Mouse (Mus musculus): ENCODE data around the gene Mcoln3. TPM values are rescaled to one million over a fixed set of nuclear protein-coding genes. Genes with fewer than 3 reads are reported as not detected.

The Mcoln3 gene
- polyA plus RNA-seq, 1 experiment from 2014 or later = 4.4 TPM

DNA sequence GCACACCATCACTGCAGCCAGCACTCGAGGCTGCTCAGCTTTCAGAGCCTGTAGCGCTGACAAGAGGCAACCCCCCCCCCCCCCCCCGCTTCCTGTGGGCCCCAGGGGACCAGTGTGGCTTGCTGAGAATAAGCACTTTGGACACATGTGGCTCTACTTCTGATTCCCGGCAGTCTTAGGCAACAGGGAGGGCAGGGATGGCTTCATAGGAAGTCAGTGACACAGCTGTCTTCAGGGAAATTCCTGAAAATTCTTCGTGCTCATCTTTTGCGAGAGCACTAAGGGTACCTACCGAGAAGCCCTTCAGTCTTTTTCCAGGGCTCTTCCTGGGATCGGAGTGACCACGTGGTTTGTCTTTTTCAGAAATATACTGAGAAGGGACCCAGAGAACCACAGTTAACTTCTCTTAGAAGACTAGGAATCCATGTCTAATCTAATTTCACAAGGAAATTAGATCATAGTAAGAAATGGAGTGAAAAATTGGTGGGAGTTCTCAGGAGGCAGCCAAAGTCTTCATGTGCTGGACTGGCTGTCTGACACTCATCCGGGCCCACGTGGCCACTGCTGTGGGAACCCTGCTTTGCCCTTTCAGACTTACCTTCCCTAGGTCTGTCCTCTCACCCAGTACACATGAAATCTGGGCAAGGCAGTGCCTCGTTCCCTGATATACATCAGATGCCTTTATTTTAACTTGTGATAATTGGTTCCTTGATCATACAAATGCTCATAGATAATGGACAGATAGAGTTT is 36.8 kb downstream of the Mcoln3 start:
- ATAC-seq (ENCODE audit: insufficient read depth, low FRiP score, low read depth) = no peak
- 38% methylated on average over 12 of the region's 12 CpGs for WGBS
- 0 out of 2 replicates have a peak, but pooled peaks cover 3% of the 10 kb centered on the region for H3K4me1 ChIP-seq

DNA sequence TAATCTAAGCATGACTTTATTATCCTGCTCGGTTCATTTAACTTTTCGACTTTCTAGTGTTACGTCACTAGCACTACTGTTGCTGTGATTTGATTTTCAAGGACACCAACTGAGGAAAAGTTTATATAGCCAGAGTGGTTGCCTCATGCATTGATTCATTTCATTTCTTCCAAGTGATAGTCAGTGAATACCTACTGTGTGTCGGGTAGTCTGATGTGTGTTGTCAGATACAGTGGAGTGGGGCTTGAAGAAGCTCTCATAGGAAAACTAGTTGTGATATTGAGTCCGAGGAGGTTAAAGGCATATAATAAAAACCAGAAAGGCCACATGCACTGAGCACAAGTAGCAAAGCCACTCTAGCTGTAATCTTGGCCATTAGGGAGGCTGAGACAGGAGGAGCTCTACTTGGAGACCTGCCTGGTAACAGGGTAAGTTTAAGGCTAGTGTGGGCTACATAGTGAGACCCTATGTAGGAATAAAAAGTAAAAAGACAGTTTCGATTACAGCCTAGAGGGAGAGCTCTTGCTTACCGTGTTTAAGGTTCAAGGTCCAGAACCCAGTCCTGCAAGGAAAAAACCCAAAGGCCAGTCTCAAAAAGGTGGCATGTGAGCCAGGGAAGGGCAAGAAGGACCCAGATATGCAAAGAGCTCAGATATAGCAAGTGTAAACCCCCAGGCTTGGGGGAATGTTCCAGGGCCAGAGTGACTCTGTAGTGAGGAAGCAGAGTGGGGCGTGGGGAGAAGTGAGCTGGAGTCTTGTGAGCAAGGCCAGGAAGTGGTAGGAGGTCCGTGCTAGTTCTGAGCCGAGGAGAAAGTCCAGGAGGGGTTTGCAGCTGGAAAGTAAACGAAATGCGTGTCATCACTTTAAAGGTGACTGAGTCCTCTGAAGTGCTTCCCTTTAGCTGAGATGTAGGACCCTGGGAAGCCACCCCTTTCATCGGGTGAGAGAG is 38.7 kb downstream of the Mcoln3 start:
- no peak overlapping the region for H3K27ac ChIP-seq
- WGBS = 63% methylated on average over 13 of the region's 13 CpGs
- no peak for ATAC-seq (ENCODE audit: insufficient read depth, low FRiP score, low read depth)

More for the DNA sequence above, 36.8 kb downstream of the Mcoln3 start:
- H3K4me2 ChIP-seq = no peak overlapping the region
- no peak overlapping the region for H3K4me3 ChIP-seq (replicated peaks)
- H3K27ac ChIP-seq = no peak overlapping the region
- H3K9ac ChIP-seq = no peak overlapping the region
- no peaks in the 10 kb centered on the region for H3K9me3 ChIP-seq
- H3K27me3 ChIP-seq (replicated peaks) = 0 out of 2 replicates have a peak, but pooled peaks cover 7% of the 10 kb centered on the region
- H3K36me3 ChIP-seq = no peaks in the 10 kb centered on the region

DNA sequence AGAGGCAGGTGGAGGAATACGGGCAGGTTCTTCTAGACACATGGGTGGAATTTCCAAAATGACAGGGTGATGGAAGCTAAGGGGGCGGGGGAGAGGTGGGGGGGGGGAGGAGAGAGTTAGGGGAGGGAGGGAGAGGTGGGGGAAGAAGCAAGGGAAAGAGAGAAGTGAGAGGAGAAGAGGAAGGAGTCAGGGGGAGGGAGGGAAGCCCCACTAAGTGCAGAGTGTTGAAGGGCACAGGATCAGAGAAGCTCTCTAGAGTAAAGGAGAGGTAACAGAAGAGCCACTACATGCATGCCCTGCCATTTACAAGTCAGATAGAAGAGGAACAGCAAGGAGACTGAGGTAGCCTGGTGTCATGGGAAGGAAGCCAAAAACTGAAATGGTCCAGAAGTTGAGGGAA is 39.6 kb downstream of the Mcoln3 start:
- whole genome bisulfite sequencing = 75% methylated on average over 2 of the region's 2 CpGs
- no peak for ATAC-seq (ENCODE audit: insufficient read depth, low FRiP score, low read depth)
- H3K27ac ChIP-seq = no peak overlapping the region

More for the DNA sequence above, 38.7 kb downstream of the Mcoln3 start:
- Histone ChIP-seq H3K4me2 (no peak overlapping the region), H3K36me3 (no peaks in the 10 kb centered on the region), H3K9me3 (no peaks in the 10 kb centered on the region), H3K4me3 (replicated peaks) (no peak overlapping the region), H3K27me3 (replicated peaks) (0 out of 2 replicates have a peak, but pooled peaks cover 7% of the 10 kb centered on the region), H3K4me1 (no peaks in the 10 kb centered on the region), H3K9ac (no peak overlapping the region)

DNA sequence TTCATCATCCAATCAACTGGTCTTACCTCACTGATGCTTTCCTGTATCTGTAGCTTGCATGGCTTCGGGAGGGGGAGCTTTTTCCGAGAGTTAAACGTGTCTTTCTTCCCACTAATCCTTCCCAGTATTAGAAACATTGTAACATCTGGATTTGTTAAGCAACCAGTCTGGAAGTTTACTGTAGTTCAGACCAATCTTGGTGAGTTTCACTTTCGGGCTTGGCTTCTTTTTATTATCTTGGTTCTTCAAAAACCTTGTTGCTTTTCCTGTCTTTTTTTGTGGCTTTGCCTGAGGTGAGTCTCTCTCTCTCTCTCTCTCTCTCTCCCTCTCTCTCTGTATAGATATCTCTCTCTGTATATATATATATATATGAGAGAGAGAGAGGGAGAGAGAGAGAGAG is 40.8 kb downstream of the Mcoln3 start:
- no peak overlapping the region for H3K4me2 ChIP-seq
- no peaks in the 10 kb centered on the region for H3K27me3 ChIP-seq (replicated peaks)

More for the DNA sequence above, 39.6 kb downstream of the Mcoln3 start:
- Histone ChIP-seq H3K4me2 (no peak overlapping the region), H3K9ac (no peak overlapping the region), H3K27me3 (replicated peaks) (0 out of 2 replicates have a peak, but pooled peaks cover 2% of the 10 kb centered on the region), H3K9me3 (no peaks in the 10 kb centered on the region), H3K36me3 (no peaks in the 10 kb centered on the region), H3K4me3 (replicated peaks) (no peak overlapping the region), H3K4me1 (no peaks in the 10 kb centered on the region)

DNA sequence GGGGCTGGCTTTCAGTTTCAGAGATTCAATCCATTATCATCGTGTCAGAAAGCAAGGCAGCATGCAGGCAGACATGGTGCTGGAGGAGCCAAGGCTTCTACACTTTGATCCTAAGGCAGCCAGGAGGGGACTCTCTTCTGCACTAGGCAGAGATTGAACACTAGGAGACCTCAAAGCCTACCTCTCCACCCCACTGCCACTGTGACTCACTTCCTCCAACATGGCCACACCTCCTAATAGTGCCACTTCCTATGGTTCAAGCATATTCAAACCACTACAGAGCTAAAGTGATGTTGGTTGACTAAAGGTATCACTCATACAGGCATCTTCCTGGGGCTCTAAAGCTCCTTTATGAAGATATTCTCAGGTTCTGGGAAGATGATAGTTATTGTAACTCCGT is 42.1 kb downstream of the Mcoln3 start:
- Histone ChIP-seq H3K4me3 (replicated peaks) (no peak overlapping the region), H3K9ac (no peak overlapping the region), H3K4me1 (no peaks in the 10 kb centered on the region), H3K27me3 (replicated peaks) (no peaks in the 10 kb centered on the region), H3K4me2 (no peak overlapping the region), H3K27ac (no peak overlapping the region), H3K9me3 (no peaks in the 10 kb centered on the region), H3K36me3 (no peaks in the 10 kb centered on the region)
- no peak for ATAC-seq (ENCODE audit: insufficient read depth, low FRiP score, low read depth)
- WGBS = 90% methylated on average over 2 of the region's 2 CpGs

More for the DNA sequence above, 40.8 kb downstream of the Mcoln3 start:
- no peak overlapping the region for H3K9ac ChIP-seq
- 59% methylated on average over 4 of the region's 4 CpGs for WGBS
- H3K36me3 ChIP-seq = no peaks in the 10 kb centered on the region
- H3K9me3 ChIP-seq = no peaks in the 10 kb centered on the region
- H3K4me1 ChIP-seq = no peaks in the 10 kb centered on the region
- ATAC-seq (ENCODE audit: insufficient read depth, low FRiP score, low read depth) = no peak
- H3K4me3 ChIP-seq (replicated peaks) = no peak overlapping the region
- H3K27ac ChIP-seq = no peak overlapping the region

DNA sequence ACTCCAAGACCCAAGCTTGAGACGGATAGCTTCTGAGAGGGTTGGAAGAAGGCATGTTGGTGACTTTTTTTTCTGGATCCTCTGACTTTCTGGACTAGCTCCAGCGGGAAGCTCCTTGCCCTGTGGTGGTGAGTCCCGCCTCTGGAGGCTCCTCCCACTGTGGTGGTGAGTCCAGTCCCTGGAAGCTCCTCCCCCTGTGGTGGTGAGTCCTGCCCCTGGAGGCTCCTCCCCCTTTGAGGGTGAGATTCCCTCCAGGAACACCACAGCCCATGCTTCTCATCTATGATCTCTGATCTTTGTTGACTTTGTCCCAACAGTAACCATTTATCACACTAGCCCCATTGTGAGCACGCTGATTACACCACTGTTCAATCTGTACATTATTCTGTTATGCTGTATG is 44.9 kb downstream of the Mcoln3 start:
- WGBS = 66% methylated on average over 4 of the region's 4 CpGs

DNA sequence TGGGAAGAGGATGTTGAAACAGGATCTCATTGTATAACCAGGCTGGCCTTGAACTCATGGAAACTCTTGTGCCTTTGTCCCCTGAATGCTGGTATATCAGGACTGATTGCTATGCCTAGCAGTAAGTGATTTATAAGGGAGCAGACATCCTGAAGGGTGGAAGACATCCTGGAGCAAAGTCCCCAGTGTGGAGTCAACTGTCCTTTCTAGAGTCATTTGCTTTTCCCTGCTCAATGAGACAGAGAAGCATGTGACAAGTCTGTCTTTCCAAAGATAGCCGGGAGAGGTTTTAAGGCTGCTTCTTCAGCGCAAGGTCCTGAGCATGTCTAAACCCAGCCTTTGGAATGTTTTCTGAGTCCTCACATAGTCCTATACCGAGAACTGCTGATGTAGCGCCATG is 52.1 kb downstream of the Mcoln3 start:
- no peaks in the 10 kb centered on the region for H3K36me3 ChIP-seq
- H3K4me3 ChIP-seq (replicated peaks) = no peak overlapping the region
- 89% methylated on average over 4 of the region's 4 CpGs for WGBS
- H3K4me1 ChIP-seq = no peaks in the 10 kb centered on the region
- H3K4me2 ChIP-seq = no peak overlapping the region
- H3K27ac ChIP-seq = no peak overlapping the region
- H3K9me3 ChIP-seq = peaks cover 3% of the 10 kb centered on the region; the same call in 1 of the 2 replicates
- no peak for ATAC-seq (ENCODE audit: insufficient read depth, low FRiP score, low read depth)
- H3K9ac ChIP-seq = no peak overlapping the region
- no peaks in the 10 kb centered on the region for H3K27me3 ChIP-seq (replicated peaks)

More for the DNA sequence above, 44.9 kb downstream of the Mcoln3 start:
- no peak overlapping the region for H3K4me3 ChIP-seq (replicated peaks)
- H3K9me3 ChIP-seq = no peaks in the 10 kb centered on the region
- no peak; the same call in 1 of the 2 replicates for ATAC-seq (ENCODE audit: insufficient read depth, low FRiP score, low read depth)
- H3K4me2 ChIP-seq = no peak overlapping the region
- H3K4me1 ChIP-seq = no peaks in the 10 kb centered on the region
- no peaks in the 10 kb centered on the region for H3K36me3 ChIP-seq
- no peak overlapping the region for H3K9ac ChIP-seq
- H3K27ac ChIP-seq = no peak overlapping the region
- no peaks in the 10 kb centered on the region for H3K27me3 ChIP-seq (replicated peaks)

DNA sequence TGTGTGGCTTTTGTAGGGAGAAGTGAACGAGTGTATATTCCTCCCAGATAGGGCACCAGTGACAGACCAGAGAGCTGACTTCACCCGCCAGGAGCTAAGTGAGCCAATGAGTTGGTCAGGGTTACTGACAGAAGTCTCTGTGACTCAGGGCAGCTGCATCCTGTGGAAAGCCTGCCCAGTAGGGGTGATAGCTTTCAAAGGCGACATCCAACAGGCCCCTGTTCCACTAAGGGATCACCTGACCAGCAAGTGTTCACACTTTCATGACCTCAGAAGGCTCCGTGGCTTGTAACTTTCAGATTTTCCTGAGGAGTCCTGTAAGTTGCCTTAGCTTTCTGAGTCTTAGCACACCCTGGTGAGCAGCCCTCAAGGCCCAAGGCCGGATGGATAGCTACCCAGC is 55.8 kb downstream of the Mcoln3 start:
- Histone ChIP-seq H3K4me2 (no peak overlapping the region), H3K4me3 (replicated peaks) (no peak overlapping the region), H3K36me3 (no peaks in the 10 kb centered on the region), H3K9me3 (peaks cover 3% of the 10 kb centered on the region; the same call in 1 of the 2 replicates), H3K27me3 (replicated peaks) (no peaks in the 10 kb centered on the region), H3K9ac (no peak overlapping the region), H3K4me1 (no peaks in the 10 kb centered on the region), H3K27ac (no peak overlapping the region)
- no peak for ATAC-seq (ENCODE audit: insufficient read depth, low FRiP score, low read depth)
- WGBS = 79% methylated on average over 5 of the region's 5 CpGs

DNA sequence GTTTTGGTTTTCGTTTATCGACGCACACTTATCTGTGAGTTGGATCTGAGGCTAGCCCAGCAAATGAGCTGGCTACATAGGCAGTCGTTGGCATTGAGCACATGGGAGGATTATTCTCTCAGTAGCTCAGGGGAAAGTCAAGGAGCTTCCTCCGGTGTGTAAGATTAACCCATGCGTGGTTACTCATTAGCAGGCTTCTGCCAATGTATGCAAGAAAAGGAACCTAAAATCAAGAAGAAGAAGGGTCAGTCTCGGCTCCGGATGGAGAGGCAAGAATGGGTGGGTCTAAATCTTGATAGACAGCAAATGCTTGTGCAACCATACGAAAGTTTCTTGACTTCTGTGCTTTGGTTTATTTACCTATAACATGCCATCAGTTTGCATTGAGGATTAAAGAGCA is 57.0 kb downstream of the Mcoln3 start:
- no peak overlapping the region for H3K4me3 ChIP-seq (replicated peaks)
- no peak overlapping the region for H3K27ac ChIP-seq
- no peak overlapping the region for H3K9ac ChIP-seq
- no peaks in the 10 kb centered on the region for H3K27me3 ChIP-seq (replicated peaks)
- WGBS = 80% methylated on average over 9 of the region's 9 CpGs
- H3K9me3 ChIP-seq = peaks cover 3% of the 10 kb centered on the region; the same call in 1 of the 2 replicates
- H3K4me1 ChIP-seq = no peaks in the 10 kb centered on the region
- no peak for ATAC-seq (ENCODE audit: insufficient read depth, low FRiP score, low read depth)
- no peaks in the 10 kb centered on the region for H3K36me3 ChIP-seq
- H3K4me2 ChIP-seq = no peak overlapping the region

DNA sequence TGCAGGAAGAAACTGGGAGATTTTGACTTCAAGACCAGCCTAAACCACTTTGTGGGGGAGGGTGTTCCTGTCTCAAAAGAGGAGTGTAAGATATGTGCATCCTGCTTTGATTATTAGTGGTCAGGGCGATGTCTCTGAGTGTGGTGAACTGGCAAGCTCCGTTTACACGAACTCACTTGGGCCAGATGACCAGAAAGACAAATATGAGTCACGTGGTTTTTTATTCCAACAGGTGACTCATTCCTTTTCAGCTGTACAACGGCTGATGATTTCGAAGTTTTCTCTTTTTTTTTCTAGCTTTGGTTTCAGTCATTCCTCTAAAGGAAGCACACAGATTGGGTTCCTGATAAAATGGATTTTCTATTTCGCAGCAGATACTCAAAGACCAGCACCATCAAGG is 60.0 kb downstream of the Mcoln3 start:
- H3K36me3 ChIP-seq = no peaks in the 10 kb centered on the region
- peak overlapping the region; percentile 50; the same call in 1 of the 2 replicates for H3K4me2 ChIP-seq
- no peaks in the 10 kb centered on the region for H3K27me3 ChIP-seq (replicated peaks)
- H3K9ac ChIP-seq = no peak overlapping the region
- no peaks in the 10 kb centered on the region for H3K9me3 ChIP-seq
- ATAC-seq (ENCODE audit: insufficient read depth, low FRiP score, low read depth) = no peak
- no peak overlapping the region for H3K4me3 ChIP-seq (replicated peaks)
- H3K4me1 ChIP-seq = peaks cover 6% of the 10 kb centered on the region; the same call in 1 of the 2 replicates
- 58% methylated on average over 7 of the region's 7 CpGs for WGBS
- no peak overlapping the region for H3K27ac ChIP-seq

DNA sequence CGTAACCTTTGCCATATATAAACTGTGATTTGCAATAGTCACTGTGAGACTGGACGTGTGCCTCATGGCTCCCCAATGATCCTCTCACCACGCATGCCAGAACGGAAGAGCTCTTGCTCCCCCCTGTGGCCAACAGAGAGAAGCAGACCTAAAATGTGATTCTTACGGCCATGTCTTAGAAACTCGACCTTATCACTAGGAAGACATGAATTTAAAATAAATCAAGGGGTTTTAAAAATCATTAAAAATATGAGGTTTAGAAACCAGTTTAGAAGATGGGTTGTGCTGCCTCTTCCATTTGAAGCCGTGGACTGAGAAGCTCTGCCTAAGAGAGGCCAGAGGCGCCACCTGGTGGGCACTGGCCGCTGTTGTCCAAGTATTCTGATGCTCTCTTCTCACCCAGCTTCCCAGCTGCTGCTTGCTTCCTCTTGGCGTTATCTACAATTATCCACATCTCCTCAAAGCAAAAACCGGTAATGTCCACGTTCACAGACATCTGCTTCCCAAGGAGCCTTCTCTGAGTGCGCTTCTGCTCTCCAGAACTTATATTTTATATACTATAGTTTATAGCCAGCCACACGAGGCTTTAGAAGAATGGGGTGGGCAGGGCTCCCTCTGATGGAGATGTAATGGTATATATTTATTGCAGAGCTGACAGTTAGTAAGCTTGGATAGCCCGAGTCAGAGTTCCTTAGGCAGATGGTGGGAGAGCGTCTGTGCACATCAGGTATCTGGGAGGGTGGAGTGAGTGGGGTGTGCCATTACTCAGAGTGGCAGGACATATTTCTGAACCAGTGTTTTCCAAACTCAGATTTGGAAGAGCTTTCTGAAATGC is 60.7 kb downstream of the Mcoln3 start:
- Histone ChIP-seq H3K4me3 (replicated peaks) (peak overlapping the region; percentile 29; the same call in 1 of the 2 replicates), H3K9me3 (no peaks in the 10 kb centered on the region), H3K36me3 (no peaks in the 10 kb centered on the region), H3K27ac (no peak overlapping the region), H3K4me2 (peak overlapping the region; percentile 50), H3K4me1 (peaks cover 6% of the 10 kb centered on the region; the same call in 1 of the 2 replicates), H3K27me3 (replicated peaks) (no peaks in the 10 kb centered on the region), H3K9ac (no peak overlapping the region)
- WGBS = 3% methylated on average over 16 of the region's 16 CpGs
- peak; percentile 68; the same call in 1 of the 2 replicates for ATAC-seq (ENCODE audit: insufficient read depth, low FRiP score, low read depth)

Measured in stomach, embryonic 15.5 days (tissue).